Comparison of ENCODE assay signal across 9 mouse cellular contexts in genomic region chr19:40702406-40702805, GRCm38 (mm10). TPM values are rescaled to one million over a fixed set of nuclear protein-coding genes. Genes with fewer than 3 reads are reported as not detected.
DNase-seq lines count a peak whose midpoint lies in the region; ATAC-seq and TF ChIP-seq lines count a peak whose summit lies in the region.
"Had no signal": no experiment of that assay in that cellular context is flagged by ENCODE, and none has a peak within 500 bp of the region (broad histone marks: within the 10 kb centered on the region; RNA-seq: fewer than 3 reads in every experiment).

No protein-coding gene starts in this region.

- no peak overlapping the region for H3K4me2 ChIP-seq in midbrain, postnatal 0 days (ENCODE audit: low read depth, low read length, poor library complexity, severe bottlenecking)

- no peaks in the 10 kb centered on the region for H3K27me3 ChIP-seq in midbrain, postnatal 0 days (ENCODE audit: insufficient read depth, low read length)

- no peaks in the 10 kb centered on the region for H3K9me3 ChIP-seq in midbrain, postnatal 0 days (ENCODE audit: low read length)
- H3K9me3 ChIP-seq: G1E had no signal

- ATAC-seq in midbrain, postnatal 0 days (ENCODE audit: low FRiP score): no peak

- no peaks in the 10 kb centered on the region for H3K4me1 ChIP-seq in midbrain, postnatal 0 days (ENCODE audit: insufficient read depth, low read length)

- WGBS in midbrain, postnatal 0 days: 44% methylated on average over 4 of the region's 4 CpGs

- H3K9ac ChIP-seq in midbrain, postnatal 0 days (replicated peaks; ENCODE audit: low read length, poor library complexity, severe bottlenecking): no peak overlapping the region

- no peak overlapping the region for H3K27ac ChIP-seq in midbrain, postnatal 0 days (ENCODE audit: low read depth, low read length)

- H3K4me3 ChIP-seq in midbrain, postnatal 0 days (ENCODE audit: low read depth, low read length): no peak overlapping the region

- intact Hi-C loops in left cerebral cortex, postnatal 4 days (cut with DNase I): no loop called here

- no peak for TF ChIP-seq CTCF in midbrain, postnatal 0 days (IDR thresholded peaks at IDR 0.05)

- no peaks in the 10 kb centered on the region for H3K36me3 ChIP-seq in midbrain, postnatal 0 days (ENCODE audit: insufficient read depth, low read length)
- H3K36me3 ChIP-seq: G1E had no signal

- peak; percentile 45 for DNase-seq in left cerebral cortex, adult 11 months (ENCODE audit: low spot score)
- DNase-seq in left cerebral cortex, postnatal 4 days: no peak
- DNase-seq in frontal cortex, adult 2 months (ENCODE audit: extremely low spot score in 1 of 2, low spot score in 1 of 2): peak; percentile 38 to 87
- DNase-seq in layer of hippocampus, adult 9-10 months (ENCODE audit: low spot score): peak; percentile 46
- peak; percentile 10 for DNase-seq in midbrain, postnatal 0 days (ENCODE audit: low spot score)
- no peak for DNase-seq in thymus, postnatal 0 days (ENCODE audit: low spot score)
- DNase-seq in kidney, adult 9 months: no peak

RNA-seq across cellular contexts. Expression of gene Cc2d2b, which starts 46.1 kb away (rescaled TPM):
- 1 to 10 TPM; 1.2 to 1.4 TPM for total RNA-seq in left cerebral cortex, postnatal 4 days (2021)
- polyA plus RNA-seq in frontal cortex, adult 2 months (2012; rRNA removed): 0.10 and 0.15 TPM in 2 replicates
- 0.57 TPM in 1 of 2 replicates, not detected in the other for total RNA-seq in midbrain, postnatal 0 days (2014; rRNA removed)
- 0.28 and 0.31 TPM in 2 replicates for polyA plus RNA-seq in midbrain, postnatal 0 days (2015; fragmentation: Nextera tagmentation; extraction: Ambion mirVana)
- polyA plus RNA-seq in thymus, postnatal 0 days (2015; fragmentation: Nextera tagmentation; extraction: Ambion mirVana): 0.10 TPM in 1 of 2 replicates, not detected in the other
- total RNA-seq: heart, postnatal 14 days had no signal

Comparison
In these comparisons a context has a peak if more than half of its experiments do, and no peak if none do; other contexts are left out.
1. DNase-seq: peak in left cerebral cortex, adult 11 months (single experiment), frontal cortex, adult 2 months (2 of 2), layer of hippocampus, adult 9-10 months (single experiment) and midbrain, postnatal 0 days (single experiment); none in left cerebral cortex, postnatal 4 days (single experiment), thymus, postnatal 0 days (single experiment) and kidney, adult 9 months (single experiment).